Mouse (Mus musculus) skeletal muscle tissue, postnatal 0 days (tissue): Measurements from ENCODE around the gene Scn4a. TPM values are rescaled to one million over a fixed set of nuclear protein-coding genes. Genes with fewer than 3 reads are reported as not detected.

Source experiments
- polyA plus RNA-seq: library from polyadenylated mRNA; unstranded; fragments of >200 nt; fragmentation: Nextera tagmentation; extraction: Ambion mirVana; gene quantifications from 2 replicates; pipeline ENCODE4 v1.2.1, GENCODE M21; 2015

Gene Scn4a
- polyA plus RNA-seq, result 10.9 and 17.9 TPM in 2 replicates

DNA sequence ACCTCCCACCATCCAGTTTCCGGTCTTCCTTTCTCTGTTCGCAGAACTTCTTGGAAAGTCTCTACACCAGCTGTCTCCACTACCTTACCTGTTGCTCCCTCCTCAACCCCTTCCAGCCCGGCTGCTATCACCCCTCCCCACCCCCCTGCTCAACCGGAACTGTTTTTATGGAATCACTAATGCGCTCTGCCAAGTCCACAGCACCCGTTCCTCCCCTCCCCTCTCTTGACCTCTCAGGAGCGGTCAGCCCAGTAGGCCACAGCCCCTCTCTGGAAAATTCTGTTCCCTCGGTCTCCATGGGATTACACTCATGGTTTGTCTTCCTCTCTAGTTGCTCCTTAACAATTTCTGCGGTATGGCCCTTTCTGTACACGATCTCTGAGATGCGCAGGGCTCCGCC, at the start of gene Scn4a:
Gene Scn4a (minus strand): TSS at position 101 of the 400 bp plus-strand sequence.

GRCm38 (mm10) chr11:106387791-106388216, 34.7 kb upstream of the Scn4a start, which contains the start of gene Icam2:
Gene Icam2, minus strand, starts transcription at chr11:106388075.

DNA sequence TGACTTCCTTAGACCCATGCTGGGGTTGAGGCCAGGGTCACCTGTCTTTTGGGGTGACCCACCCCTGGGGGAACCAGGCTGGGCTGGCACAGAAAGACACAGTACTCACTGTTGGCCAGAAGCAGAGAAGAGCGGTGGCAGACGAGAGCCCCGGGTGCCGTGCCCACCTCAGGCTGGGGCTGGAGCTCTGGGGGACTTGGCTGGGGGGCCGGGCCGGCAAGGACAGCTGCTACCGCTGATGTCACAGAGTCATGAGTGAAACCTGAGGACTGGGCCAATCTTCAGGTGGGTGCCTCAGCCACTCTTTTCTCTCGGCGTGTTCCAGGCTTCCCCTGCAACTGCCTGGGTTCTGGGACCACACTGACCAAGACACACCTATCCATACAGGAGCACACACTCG, 12.3 kb upstream of the Scn4a start, which contains the start of gene Prr29:
Gene Prr29 (plus strand): TSS at position 107 of the 400 bp plus-strand sequence.

DNA sequence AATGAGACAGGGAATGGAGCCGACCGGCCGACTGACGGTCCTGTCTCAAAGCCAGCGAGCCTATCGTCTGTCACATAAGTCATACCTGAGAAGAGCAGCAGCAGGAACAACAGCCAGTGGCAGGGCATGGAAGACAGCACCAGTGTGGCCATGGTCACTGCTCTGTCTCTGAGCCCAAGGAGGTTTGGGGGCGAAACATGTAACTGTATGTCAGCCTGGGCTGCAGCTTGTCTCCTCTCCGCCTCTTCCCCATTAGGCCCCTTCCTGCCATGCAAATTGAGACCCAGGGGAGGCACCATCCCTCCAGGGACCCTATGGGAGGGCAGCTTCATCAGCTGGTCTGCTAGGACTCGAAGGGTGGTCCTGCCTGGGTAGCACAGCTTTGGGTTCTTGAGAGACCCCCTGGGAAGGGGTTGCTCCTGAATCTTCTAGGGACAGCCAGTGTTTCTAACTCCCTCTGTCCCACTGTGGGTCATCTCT, 38.7 kb downstream of the Scn4a start, which contains the start of gene Cd79b:
Gene Cd79b (minus strand): TSS at position 430 of the 480 bp plus-strand sequence.

GRCm38 (mm10) chr11:106301765-106302164, 51.3 kb downstream of the Scn4a start, which contains the start of gene Gh:
Gene Gh, minus strand, starts transcription at chr11:106301865.

GRCm38 (mm10) chr11:106276454-106276853, 76.6 kb downstream of the Scn4a start, which contains the start of gene Tcam1:
Gene Tcam1, plus strand, starts transcription at chr11:106276672.

DNA sequence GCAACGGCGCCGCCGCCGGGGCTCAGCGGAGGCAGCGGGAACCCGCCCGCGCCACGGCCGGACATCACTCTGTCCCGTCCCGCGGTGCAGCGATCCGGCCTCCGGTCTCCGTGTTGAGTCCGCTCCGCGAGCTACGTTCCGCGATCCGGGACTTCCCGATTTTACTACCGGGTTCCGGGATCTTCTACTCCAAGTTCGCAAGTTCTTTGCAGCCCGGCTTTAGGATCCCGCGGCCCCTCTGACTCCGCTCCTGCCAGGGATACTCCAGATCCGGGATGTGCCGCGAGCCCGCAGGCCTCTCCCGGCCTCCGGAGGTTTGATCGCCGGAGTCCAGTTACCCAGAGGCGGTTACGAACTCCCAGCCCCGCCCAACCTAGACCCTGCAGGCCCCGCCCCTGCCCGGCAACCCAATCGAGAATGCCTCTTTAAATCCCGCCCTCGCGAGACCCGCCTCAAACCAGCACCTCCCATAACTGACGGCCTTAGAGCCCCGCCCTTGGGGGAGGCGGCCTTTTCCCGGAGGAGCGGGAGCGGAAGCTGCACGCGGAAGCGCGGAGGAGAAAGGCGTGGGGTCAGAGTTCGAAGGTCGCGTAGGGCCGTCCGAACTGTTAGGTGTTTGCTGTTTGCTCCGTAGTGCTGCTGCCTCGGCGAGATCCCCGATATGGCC, 80.3 kb downstream of the Scn4a start, which contains the start of gene Smarcd2:
Gene Smarcd2 (minus strand): TSS at position 329 of the 667 bp plus-strand sequence.

Other genes with a start within 250 kb of the Scn4a start
- not detected in 2 replicates for gene Gm10840, start 192.4 kb downstream of the Scn4a start, polyA plus RNA-seq
- 48.7 and 60.5 TPM in 2 replicates for gene Limd2, start 192.4 kb downstream of the Scn4a start, polyA plus RNA-seq
- gene Strada, start 151.1 kb downstream of the Scn4a start, polyA plus RNA-seq, result 22.1 and 25.0 TPM in 2 replicates
- gene Ccdc47, start 136.9 kb downstream of the Scn4a start, polyA plus RNA-seq, result 71.4 and 81.6 TPM in 2 replicates
- gene Ddx42, start 136.4 kb downstream of the Scn4a start, polyA plus RNA-seq, result 29.4 and 30.6 TPM in 2 replicates
- gene Ftsj3, start 97.2 kb downstream of the Scn4a start, polyA plus RNA-seq, result 24.9 and 26.6 TPM in 2 replicates
- gene Psmc5, start 97.1 kb downstream of the Scn4a start, polyA plus RNA-seq, result 204 and 231 TPM in 2 replicates
- 23.1 and 28.6 TPM in 2 replicates for gene Smarcd2, start 80.3 kb downstream of the Scn4a start, polyA plus RNA-seq
- gene Tcam1, start 76.6 kb downstream of the Scn4a start, polyA plus RNA-seq, result 0.06 TPM in 2 replicates
- not detected in 2 replicates for gene Gh, start 51.4 kb downstream of the Scn4a start, polyA plus RNA-seq
- 1.7 TPM in 2 replicates for gene Cd79b, start 38.5 kb downstream of the Scn4a start, polyA plus RNA-seq
- 3.1 and 3.5 TPM in 2 replicates for gene Prr29, start 12.2 kb upstream of the Scn4a start, polyA plus RNA-seq
- 30.6 and 33.8 TPM in 2 replicates for gene Icam2, start 34.8 kb upstream of the Scn4a start, polyA plus RNA-seq
- 1.7 and 2.2 TPM in 2 replicates for gene Ern1, start 134.6 kb upstream of the Scn4a start, polyA plus RNA-seq